Mouse (Mus musculus) heart, postnatal 0 days (tissue): Measurements from ENCODE around the gene Osbpl8.

ENCODE experiments used
- CTCF ChIP-seq: IDR thresholded peaks from 2 replicates; pipeline ENCODE4 v1.5.1; 2016; ENCODE audit warnings: antibody characterized with exemption, control low read depth, low read depth
- EP300 ChIP-seq: IDR thresholded peaks from 2 replicates; pipeline ENCODE4 v1.6.1; 2016; ENCODE audit warnings: antibody characterized with exemption, low read depth

- no peak for TF ChIP-seq CTCF
- TF ChIP-seq EP300 = no peak
Measured at GRCm38 (mm10) chr10:111167444-111167843, 2.9 kb downstream of the Osbpl8 start.
